Mouse (Mus musculus) heart, embryonic 14.5 days (tissue): Measurements from ENCODE around the gene Pptc7. TPM values are rescaled to one million over a fixed set of nuclear protein-coding genes. Genes with fewer than 3 reads are reported as not detected.

Experiments used
- ATAC-seq: fragments of 200-750 bp; cut with Nextera tagmentation; 2 replicates; pipeline ENCODE4 v1.8.0; 2017; ENCODE audit warnings: low read depth, moderate TSS enrichment; ENCODE audit not compliant: insufficient number of reproducible peaks, insufficient read depth, low FRiP score
- H3K27ac ChIP-seq, 2 experiments: fragments of 200-500 bp in 1 of 2; fragments of 300-500 bp in 1 of 2; sonication (generic) in 1 of 2; replicated peaks in 1 of 2; 2 replicates each; pipeline ENCODE4 v1.5.1; 2012 to 2014; ENCODE audit warnings: low read depth in 2 of 2, low read length in 2 of 2, control low read depth in 1 of 2, mild to moderate bottlenecking in 1 of 2, mixed read lengths in 1 of 2; ENCODE audit not compliant: control insufficient read depth in 1 of 2, insufficient read depth in 1 of 2
- H3K27me3 ChIP-seq: fragments of 300-500 bp; sonication (generic); 2 replicates; pipeline ENCODE4 v1.6.1; 2014; ENCODE audit warnings: mild to moderate bottlenecking, low read length, control low read depth; ENCODE audit not compliant: control insufficient read depth, insufficient read depth
- H3K36me3 ChIP-seq: fragments of 300-500 bp; sonication (generic); 2 replicates; pipeline ENCODE4 v1.6.1; 2014; ENCODE audit warnings: mild to moderate bottlenecking, control low read depth, low read length, mixed read lengths; ENCODE audit not compliant: control insufficient read depth, insufficient read depth
- H3K4me1 ChIP-seq, 2 experiments: fragments of 200-500 bp in 1 of 2; fragments of 300-500 bp in 1 of 2; sonication (generic) in 1 of 2; 2 replicates each; pipeline ENCODE4 v1.6.1; 2012 to 2014; ENCODE audit warnings: low read length in 2 of 2, control low read depth in 1 of 2, mixed read lengths in 1 of 2; ENCODE audit not compliant: control insufficient read depth in 2 of 2, insufficient read depth in 2 of 2
- H3K4me2 ChIP-seq: fragments of 300-500 bp; sonication (generic); 2 replicates; pipeline ENCODE4 v1.6.1; 2014; ENCODE audit warnings: mild to moderate bottlenecking, low read length
- H3K4me3 ChIP-seq, 2 experiments: fragments of 200-500 bp in 1 of 2; fragments of 300-500 bp in 1 of 2; sonication (generic) in 1 of 2; 2 replicates each; pipeline ENCODE4 v1.5.1; 2012 to 2014; ENCODE audit warnings: low read length in 2 of 2, mild to moderate bottlenecking in 2 of 2, control low read depth in 1 of 2, low read depth in 1 of 2, moderate library complexity in 1 of 2; ENCODE audit not compliant: control insufficient read depth in 1 of 2, insufficient read depth in 1 of 2
- H3K9ac ChIP-seq: fragments of 300-500 bp; sonication (generic); 2 replicates; pipeline ENCODE4 v1.6.1; 2014; ENCODE audit warnings: mild to moderate bottlenecking, low read length
- H3K9me3 ChIP-seq: fragments of 300-500 bp; sonication (generic); 2 replicates; pipeline ENCODE4 v1.6.1; 2016; ENCODE audit warnings: low read length, control low read depth; ENCODE audit not compliant: control insufficient read depth
- WGBS: fragments of 180-500 bp; shearing (Covaris S2); extraction: QIAGEN DNeasy Blood & Tissue Kit; methylation state at CpG from one replicate; pipeline ENCODE4 v1.1.7; 2014; 5-methylcytosine and 5-hydroxymethylcytosine counted together
- polyA plus RNA-seq: library from polyadenylated mRNA; unstranded; fragments of >200 nt; fragmentation: Nextera tagmentation; extraction: Ambion mirVana; gene quantifications from 2 replicates; pipeline ENCODE4 v1.2.1, GENCODE M21; 2014

Gene Pptc7
- polyA plus RNA-seq, 1 experiment from 2014 or later, result 16.3 TPM

DNA sequence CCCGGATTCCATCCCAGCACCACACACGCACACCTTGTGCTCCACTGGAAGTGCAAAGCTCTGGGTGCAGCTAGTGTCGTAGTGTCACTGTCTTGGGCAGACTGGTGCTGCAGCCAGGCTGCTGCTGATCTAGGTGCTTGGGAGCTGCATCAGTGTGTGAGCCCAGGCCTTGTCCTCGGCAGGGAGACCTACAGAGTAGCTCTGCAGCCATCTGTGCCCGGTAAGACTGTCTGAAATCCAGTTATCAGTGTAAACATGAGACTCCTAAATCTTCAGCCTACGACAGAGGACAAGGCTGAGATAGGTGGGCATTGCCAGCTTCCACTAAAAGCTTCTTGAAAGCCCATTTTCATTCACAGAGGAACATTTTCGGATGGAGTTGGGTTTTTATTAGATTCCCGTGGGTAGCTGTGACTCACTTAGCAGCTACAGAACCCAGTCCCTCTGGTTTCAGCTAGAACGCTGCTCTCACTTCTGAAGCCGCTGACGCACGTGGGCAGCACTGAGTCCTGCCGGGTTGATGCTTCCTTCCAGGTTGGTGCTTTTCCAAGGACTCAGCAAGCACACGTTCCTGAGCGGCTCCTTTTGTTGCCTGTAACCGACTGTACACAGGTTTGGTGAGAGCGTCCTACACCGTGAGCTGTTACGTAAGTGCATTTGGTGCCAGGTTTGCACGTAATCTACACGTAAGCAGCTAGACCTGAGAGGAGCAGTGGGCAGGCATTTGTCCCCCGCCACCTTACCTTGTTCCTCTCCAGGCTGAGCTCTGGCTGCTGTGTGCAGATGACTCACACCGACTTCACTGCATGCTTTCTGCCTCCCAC, 40.7 kb downstream of the Pptc7 start:
- Histone ChIP-seq H3K27me3 (no peaks in the 10 kb centered on the region), H3K36me3 (peaks cover 64% of the 10 kb centered on the region), H3K9ac (no peak overlapping the region), H3K9me3 (no peaks in the 10 kb centered on the region), H3K4me2 (no peak overlapping the region), H3K27ac (no peak overlapping the region), H3K4me3 (no peak overlapping the region), H3K4me1 (peaks cover 9 to 13% of the 10 kb centered on the region in 2 experiments)
- ATAC-seq, result no peak
- WGBS, result 87% methylated on average over 23 of the region's 23 CpGs

- no peak for ATAC-seq
- Histone ChIP-seq H3K36me3 (peaks cover 60% of the 10 kb centered on the region), H3K4me2 (no peak overlapping the region), H3K9me3 (no peaks in the 10 kb centered on the region), H3K27me3 (no peaks in the 10 kb centered on the region), H3K27ac (no peak overlapping the region), H3K9ac (no peak overlapping the region), H3K4me3 (no peak overlapping the region), H3K4me1 (peaks cover 2 to 7% of the 10 kb centered on the region in 2 experiments; a peak in 3 of 4 replicates)
- WGBS, result 84% methylated on average over 8 of the region's 8 CpGs
Measured at GRCm38 (mm10) chr5:122325477-122325876, 41.3 kb downstream of the Pptc7 start.

- no peak overlapping the region for H3K27ac ChIP-seq
- H3K9me3 ChIP-seq, result no peaks in the 10 kb centered on the region
- no peaks in the 10 kb centered on the region for H3K27me3 ChIP-seq
- ATAC-seq, result no peak
- H3K36me3 ChIP-seq, result peaks cover 42% of the 10 kb centered on the region
- H3K4me3 ChIP-seq, result no peak overlapping the region
- no peak overlapping the region for H3K4me2 ChIP-seq
- H3K9ac ChIP-seq, result no peak overlapping the region
- WGBS, result 85% methylated on average over 3 of the region's 3 CpGs
- peaks cover 0 to 4% of the 10 kb centered on the region in 2 experiments; a peak in 2 of 4 replicates for H3K4me1 ChIP-seq
Measured at GRCm38 (mm10) chr5:122327283-122327682, 43.1 kb downstream of the Pptc7 start.

- WGBS, result 83% methylated on average over 4 of the region's 4 CpGs
- no peak for ATAC-seq
- Histone ChIP-seq H3K9me3 (no peaks in the 10 kb centered on the region), H3K9ac (no peak overlapping the region), H3K4me2 (no peak overlapping the region), H3K27me3 (no peaks in the 10 kb centered on the region), H3K4me1 (no peaks in the 10 kb centered on the region), H3K27ac (no peak overlapping the region), H3K36me3 (peaks cover 20% of the 10 kb centered on the region), H3K4me3 (no peak overlapping the region)
Measured at GRCm38 (mm10) chr5:122330269-122330668, 46.1 kb downstream of the Pptc7 start.

- ATAC-seq, result no peak
- no peak overlapping the region for H3K9ac ChIP-seq
- WGBS, result 68% methylated on average over 3 of the region's 3 CpGs
Measured at GRCm38 (mm10) chr5:122334682-122335081, 50.5 kb downstream of the Pptc7 start.

GRCm38 (mm10) chr5:122336554-122337294, 52.6 kb downstream of the Pptc7 start:
- Histone ChIP-seq H3K9ac (no peak overlapping the region), H3K4me3 (no peak overlapping the region), H3K27me3 (no peaks in the 10 kb centered on the region), H3K4me2 (no peak overlapping the region), H3K4me1 (no peaks in the 10 kb centered on the region), H3K36me3 (no peaks in the 10 kb centered on the region), H3K9me3 (no peaks in the 10 kb centered on the region), H3K27ac (no peak overlapping the region)
- WGBS, result 80% methylated on average over 7 of the region's 7 CpGs
- no peak for ATAC-seq

More at GRCm38 (mm10) chr5:122334682-122335081, 50.5 kb downstream of the Pptc7 start:
- H3K4me3 ChIP-seq, result no peak overlapping the region
- no peaks in the 10 kb centered on the region for H3K36me3 ChIP-seq
- no peak overlapping the region for H3K4me2 ChIP-seq
- no peaks in the 10 kb centered on the region for H3K27me3 ChIP-seq
- H3K9me3 ChIP-seq, result no peaks in the 10 kb centered on the region
- H3K4me1 ChIP-seq, result no peaks in the 10 kb centered on the region
- H3K27ac ChIP-seq, result no peak overlapping the region

DNA sequence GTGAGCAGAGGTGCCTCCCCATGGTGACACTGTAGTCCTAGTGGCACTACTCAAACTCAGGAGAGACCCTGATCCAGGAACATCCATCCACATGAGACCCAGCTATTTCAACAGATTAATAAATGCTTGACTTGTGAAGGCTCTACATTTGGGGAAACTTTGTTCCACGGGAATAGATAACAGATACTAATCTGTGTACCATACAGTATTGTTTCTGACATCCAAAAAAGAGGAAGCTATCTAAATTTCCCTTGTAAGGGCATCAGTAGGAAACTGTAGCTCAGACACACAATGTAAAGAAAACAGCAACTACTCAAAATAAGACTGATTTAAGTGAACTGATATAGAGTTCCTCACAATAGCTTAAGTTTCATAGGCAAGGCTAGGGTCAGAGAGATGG, 58.7 kb downstream of the Pptc7 start:
- Histone ChIP-seq H3K9ac (no peak overlapping the region), H3K4me3 (no peak overlapping the region), H3K27me3 (no peaks in the 10 kb centered on the region), H3K4me1 (peaks cover 0 to 4% of the 10 kb centered on the region in 2 experiments; a peak in 1 of 4 replicates), H3K36me3 (no peaks in the 10 kb centered on the region), H3K27ac (no peak overlapping the region), H3K9me3 (no peaks in the 10 kb centered on the region), H3K4me2 (no peak overlapping the region)
- WGBS, result 66% methylated on average over 1 of the region's 1 CpGs
- no peak for ATAC-seq
